Mouse (Mus musculus): ENCODE data around the gene Kif17. TPM values are rescaled to one million over a fixed set of nuclear protein-coding genes. Genes with fewer than 3 reads are reported as not detected.

Kif17 gene
- total and polyA plus RNA-seq, 3 experiments, result 2.7 to 4.0 (median 2.8) TPM

DNA sequence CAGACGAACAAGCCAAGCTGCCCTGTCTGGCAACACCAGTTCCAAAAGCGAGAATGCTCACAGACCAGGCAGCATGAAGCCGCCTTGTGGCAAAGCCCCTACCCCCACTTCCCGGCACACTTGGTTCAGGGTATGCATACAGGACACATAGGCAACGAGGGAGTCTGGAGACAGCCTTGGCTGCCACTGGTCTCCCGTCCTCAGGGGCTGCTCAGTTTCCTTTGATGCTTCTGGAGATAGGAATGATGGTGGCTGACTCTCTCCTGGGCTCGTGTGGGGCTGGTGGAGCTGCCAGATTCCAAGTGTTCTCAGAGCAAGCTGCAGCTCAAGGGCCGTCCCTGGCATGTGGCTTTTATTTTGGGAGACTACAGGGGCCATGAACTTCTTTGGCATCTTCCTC lies 91.2 kb downstream of the Kif17 start:
- no peak for DNase-seq

DNA sequence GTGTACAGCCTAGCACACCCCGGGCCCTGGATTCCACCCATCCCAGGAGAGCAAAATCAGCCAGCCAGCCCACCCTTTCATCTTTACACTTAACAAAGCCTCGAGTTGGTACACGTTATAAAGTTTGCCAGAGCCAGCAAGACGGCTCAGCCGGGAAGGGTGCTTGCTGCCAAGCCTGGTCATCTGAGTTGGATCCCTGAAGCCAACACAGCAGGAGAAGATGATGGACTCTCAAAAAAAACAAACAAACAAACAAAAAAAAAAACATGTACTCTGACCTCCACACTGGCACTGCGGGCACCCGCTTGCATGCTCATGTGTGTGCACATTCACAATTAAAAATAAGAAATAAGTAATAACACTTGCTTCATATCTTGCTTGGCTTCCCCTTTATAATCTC lies 91.8 kb downstream of the Kif17 start:
- DNase-seq, result no peak

- DNase-seq, result no peak
Measured at GRCm38 (mm10) chr4:138342778-138343177, 92.5 kb downstream of the Kif17 start.

DNA sequence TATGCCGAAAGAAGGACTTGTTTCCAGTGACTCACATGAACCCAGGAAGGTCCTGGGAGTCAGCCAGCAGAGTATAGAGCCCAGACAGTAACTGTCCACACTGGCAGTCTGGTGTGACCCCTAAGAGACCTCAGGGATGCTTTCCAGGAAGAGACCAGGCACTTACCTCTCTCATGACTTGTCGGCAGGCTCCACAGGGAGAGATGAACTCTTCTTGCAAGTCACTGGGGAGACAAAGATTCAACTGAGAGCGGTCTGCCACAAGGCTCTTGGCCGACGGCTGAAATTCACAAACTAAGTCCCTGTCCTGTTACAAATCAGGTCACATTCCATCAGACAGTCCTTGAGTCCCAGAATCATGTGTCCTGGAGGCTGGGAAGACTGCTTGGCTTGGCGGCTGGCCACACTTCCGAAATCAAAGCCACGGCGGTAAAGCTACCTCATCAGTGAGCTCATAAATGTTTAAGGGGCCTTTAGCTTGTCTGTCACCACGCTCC lies 93.2 kb downstream of the Kif17 start:
- peak; percentile 87 for DNase-seq

DNA sequence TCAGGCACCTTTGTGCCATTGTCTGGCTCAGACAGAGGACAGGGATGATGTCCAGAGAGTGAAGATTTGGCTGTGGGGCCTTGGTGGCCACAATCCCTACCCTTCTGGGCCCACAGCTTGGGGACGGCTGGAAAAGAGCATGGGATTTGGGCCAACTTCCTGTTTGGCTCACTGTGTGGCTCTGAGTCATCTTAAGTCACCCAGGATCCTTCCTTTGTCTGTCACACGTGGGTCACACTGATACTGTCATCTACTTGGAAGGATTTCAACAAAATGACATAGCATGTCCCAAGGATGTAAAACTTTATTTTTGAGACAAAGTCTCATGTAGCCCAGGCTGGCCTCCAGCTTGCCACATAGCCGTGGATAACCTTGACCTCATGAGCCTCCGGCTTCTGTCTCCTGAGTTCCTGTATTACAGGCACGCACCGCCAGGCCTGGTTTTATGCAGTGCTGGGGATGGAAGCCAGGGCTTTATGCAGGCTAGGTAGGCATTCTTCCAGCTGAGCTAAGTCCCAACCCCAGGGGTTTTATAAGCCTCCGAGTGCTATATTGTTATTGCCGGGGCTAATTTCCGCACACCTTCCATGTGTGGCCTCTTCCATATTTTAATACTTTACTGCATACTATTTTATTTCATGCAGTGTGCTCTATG lies 94.8 kb downstream of the Kif17 start:
- peak; percentile 82 for DNase-seq

- DNase-seq, result no peak
Measured at GRCm38 (mm10) chr4:138347280-138347679, 97.0 kb downstream of the Kif17 start.

DNA sequence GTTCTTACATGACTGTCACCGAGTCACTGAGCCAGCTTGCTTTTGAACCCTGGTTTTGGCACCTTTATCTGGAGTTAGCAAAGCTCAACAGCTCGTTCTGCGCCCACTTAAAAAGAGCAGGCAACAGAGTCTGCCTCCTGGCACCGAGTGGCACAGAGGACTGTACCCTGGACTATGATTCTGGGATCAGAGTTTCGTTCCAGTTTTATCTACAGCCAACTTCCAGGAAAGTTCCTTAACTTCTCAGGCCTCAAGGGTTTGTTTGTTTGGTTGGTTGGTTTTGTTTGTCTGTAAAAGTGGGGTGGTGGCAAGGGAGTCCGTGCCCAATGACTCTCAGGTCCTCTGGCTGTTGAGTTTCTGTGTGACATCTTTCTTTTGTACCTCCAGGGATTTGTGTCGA lies 98.5 kb downstream of the Kif17 start:
- no peak for DNase-seq

Small RNA genes within 50 kb of the gene (microRNA-seq; reads per million reads assigned to microRNA genes)
- gene Gm27646 (0 to 1.2 reads per million in 2 experiments), gene Mir7019 (2.6 to 3.3 reads per million in 2 experiments)

Other genes with a start within 250 kb of the Kif17 start
- gene Hp1bp3, start 34.1 kb upstream of the Kif17 start, total RNA-seq (2021), result 100 to 1,000 TPM; 202 to 222 TPM
- gene Hp1bp3, start 34.1 kb upstream of the Kif17 start, polyA plus RNA-seq (2012; rRNA removed), result 40.0 and 49.8 TPM in 2 replicates
- gene Sh2d5, start within 50 bp of the Kif17 start, total RNA-seq (2021), result 1 to 10 TPM; 1.8 to 2.0 TPM
- 3.4 and 3.7 TPM in 2 replicates for gene Sh2d5, start within 50 bp of the Kif17 start, polyA plus RNA-seq (2012; rRNA removed)
- gene Ddost, start 54.3 kb downstream of the Kif17 start, total RNA-seq (2021), result 100 to 1,000 TPM; 116 to 131 TPM
- gene Ddost, start 54.3 kb downstream of the Kif17 start, polyA plus RNA-seq (2012; rRNA removed), result 320 and 326 TPM in 2 replicates
- gene Pink1, start 75.9 kb downstream of the Kif17 start, total RNA-seq (2021), result 100 to 1,000 TPM; 145 to 180 TPM
- gene Pink1, start 75.9 kb downstream of the Kif17 start, polyA plus RNA-seq (2012; rRNA removed), result 371 and 378 TPM in 2 replicates
- 10 to 100 TPM; 11.2 to 15.5 TPM for gene Cda, start 117.6 kb downstream of the Kif17 start, total RNA-seq (2021)
- 26.4 and 31.5 TPM in 2 replicates for gene Cda, start 117.6 kb downstream of the Kif17 start, polyA plus RNA-seq (2012; rRNA removed)
- gene Fam43b, start 146.1 kb downstream of the Kif17 start, total RNA-seq (2021), result 1 to 10 TPM; 2.1 to 4.8 TPM
- 10.3 and 10.9 TPM in 2 replicates for gene Fam43b, start 146.1 kb downstream of the Kif17 start, polyA plus RNA-seq (2012; rRNA removed)
- 10 to 100 TPM; 45.1 to 61.0 TPM for gene Mul1, start 184.2 kb downstream of the Kif17 start, total RNA-seq (2021)
- 20.4 and 26.9 TPM in 2 replicates for gene Mul1, start 184.2 kb downstream of the Kif17 start, polyA plus RNA-seq (2012; rRNA removed)
- gene Camk2n1, start 203.9 kb downstream of the Kif17 start, total RNA-seq (2021), result 10 to 100 TPM; 24.4 to 26.4 TPM
- 30.9 and 69.4 TPM in 2 replicates for gene Camk2n1, start 203.9 kb downstream of the Kif17 start, polyA plus RNA-seq (2012; rRNA removed)